Mouse (Mus musculus): Measurements from ENCODE around the gene Abcc6. TPM values are rescaled to one million over a fixed set of nuclear protein-coding genes. Genes with fewer than 3 reads are reported as not detected.
A peak's percentile ranks its signal among the peaks of the same experiment; 100 is the strongest.

Gene Abcc6
- polyA plus RNA-seq, 1 experiment from 2014 or later = 0.23 TPM

GRCm38 (mm10) chr7:46044106-46044505 is 14.0 kb upstream of the Abcc6 start:
- H3K36me3 ChIP-seq = peaks cover 90% of the 10 kb centered on the region

GRCm38 (mm10) chr7:46039873-46040272 is 9.8 kb upstream of the Abcc6 start:
- Histone ChIP-seq H3K4me2 (no peak overlapping the region), H3K36me3 (peaks cover 70% of the 10 kb centered on the region), H3K9me3 (no peaks in the 10 kb centered on the region), H3K4me3 (no peak overlapping the region), H3K27ac (no peak overlapping the region), H3K27me3 (no peaks in the 10 kb centered on the region), H3K9ac (no peak overlapping the region), H3K4me1 (replicated peaks) (peaks cover 12% of the 10 kb centered on the region)
- 72% methylated on average over 2 of the region's 2 CpGs for WGBS
- ATAC-seq (ENCODE audit: low FRiP score) = no peak

More at GRCm38 (mm10) chr7:46044106-46044505, 14.0 kb upstream of the Abcc6 start:
- Histone ChIP-seq H3K4me2 (no peak overlapping the region), H3K27me3 (no peaks in the 10 kb centered on the region), H3K27ac (no peak overlapping the region), H3K9me3 (no peaks in the 10 kb centered on the region), H3K9ac (no peak overlapping the region), H3K4me3 (no peak overlapping the region), H3K4me1 (replicated peaks) (no peaks in the 10 kb centered on the region)
- ATAC-seq (ENCODE audit: low FRiP score) = no peak
- WGBS = 91% methylated on average over 10 of the region's 10 CpGs

GRCm38 (mm10) chr7:46037433-46037832 is 7.3 kb upstream of the Abcc6 start:
- Histone ChIP-seq H3K27ac (no peak overlapping the region), H3K4me3 (no peak overlapping the region), H3K9me3 (no peaks in the 10 kb centered on the region), H3K27me3 (no peaks in the 10 kb centered on the region), H3K36me3 (peaks cover 46% of the 10 kb centered on the region), H3K4me2 (no peak overlapping the region), H3K4me1 (replicated peaks) (peaks cover 22% of the 10 kb centered on the region), H3K9ac (no peak overlapping the region)
- 93% methylated on average over 6 of the region's 6 CpGs for WGBS
- ATAC-seq (ENCODE audit: low FRiP score) = no peak

- Histone ChIP-seq H3K9me3 (no peaks in the 10 kb centered on the region), H3K9ac (peak overlapping the region; percentile 90; the same call in 1 of the 2 replicates), H3K27ac (no peak overlapping the region), H3K27me3 (peaks cover 8% of the 10 kb centered on the region; the same call in 1 of the 2 replicates), H3K36me3 (peaks cover 26% of the 10 kb centered on the region), H3K4me2 (no peak overlapping the region), H3K4me1 (replicated peaks) (peaks cover 22% of the 10 kb centered on the region), H3K4me3 (no peak overlapping the region)
- 80% methylated on average over 2 of the region's 2 CpGs for WGBS
- ATAC-seq (ENCODE audit: low FRiP score) = no peak
These were observed 5.4 kb upstream of the Abcc6 start for GRCm38 (mm10) chr7:46035468-46035867.

GRCm38 (mm10) chr7:46034991-46035390 is 4.9 kb upstream of the Abcc6 start:
- H3K9ac ChIP-seq = peak overlapping the region; percentile 90
- H3K4me2 ChIP-seq = peak overlapping the region; percentile 91
- H3K27ac ChIP-seq = no peak overlapping the region
- H3K4me1 ChIP-seq (replicated peaks) = peaks cover 22% of the 10 kb centered on the region
- ATAC-seq (ENCODE audit: low FRiP score) = no peak
- H3K9me3 ChIP-seq = no peaks in the 10 kb centered on the region
- H3K27me3 ChIP-seq = peaks cover 13% of the 10 kb centered on the region; the same call in 1 of the 2 replicates
- H3K4me3 ChIP-seq = peak overlapping the region; percentile 89
- H3K36me3 ChIP-seq = peaks cover 21% of the 10 kb centered on the region
- WGBS = 80% methylated on average over 2 of the region's 2 CpGs

- ATAC-seq (ENCODE audit: low FRiP score) = no peak; the same call in 1 of the 2 replicates
- under 1% methylated on average over 35 of the region's 35 CpGs for WGBS
- Histone ChIP-seq H3K27ac (peak overlapping the region; percentile 70; the same call in 1 of the 2 replicates), H3K36me3 (peaks cover 13% of the 10 kb centered on the region), H3K9me3 (no peaks in the 10 kb centered on the region), H3K4me1 (replicated peaks) (peaks cover 20% of the 10 kb centered on the region), H3K27me3 (peaks cover 16% of the 10 kb centered on the region; the same call in 1 of the 2 replicates), H3K9ac (peak overlapping the region; percentile 90), H3K4me2 (peak overlapping the region; percentile 91), H3K4me3 (peak overlapping the region; percentile 89)
These were observed 3.8 kb upstream of the Abcc6 start for GRCm38 (mm10) chr7:46033870-46034337.

- Histone ChIP-seq H3K4me1 (replicated peaks) (peaks cover 19% of the 10 kb centered on the region), H3K27ac (peak within 1 kb of the TSS; percentile 70; the same call in 1 of the 2 replicates), H3K9ac (peak within 1 kb of the TSS; percentile 90), H3K4me2 (peak within 1 kb of the TSS; percentile 91), H3K4me3 (peak within 1 kb of the TSS; percentile 89), H3K36me3 (peaks cover 7% of the 10 kb centered on the region), H3K9me3 (no peaks in the 10 kb centered on the region), H3K27me3 (peaks cover 16% of the 10 kb centered on the region; the same call in 1 of the 2 replicates)
- ATAC-seq (ENCODE audit: low FRiP score) = peak; percentile 95
- WGBS = 6% methylated on average over 42 of the region's 44 CpGs
These were observed 3.2 kb upstream of the Abcc6 start, which contains the start of gene Nomo1 for GRCm38 (mm10) chr7:46033109-46033869. Nomo1 (plus strand) TSS chr7:46033698.

- no peak overlapping the region for H3K4me3 ChIP-seq
- WGBS = 77% methylated on average over 2 of the region's 2 CpGs
- no peak overlapping the region for H3K9ac ChIP-seq
- no peaks in the 10 kb centered on the region for H3K9me3 ChIP-seq
- no peaks in the 10 kb centered on the region for H3K36me3 ChIP-seq
- H3K27ac ChIP-seq = no peak overlapping the region
- H3K27me3 ChIP-seq = peaks cover 16% of the 10 kb centered on the region; the same call in 1 of the 2 replicates
- ATAC-seq (ENCODE audit: low FRiP score) = no peak
- H3K4me1 ChIP-seq (replicated peaks) = peaks cover 19% of the 10 kb centered on the region
- H3K4me2 ChIP-seq = no peak overlapping the region
These were observed 973 bp upstream of the Abcc6 start for GRCm38 (mm10) chr7:46031075-46031474.

GRCm38 (mm10) chr7:46029299-46030144 is 580 bp downstream of the Abcc6 start:
- H3K36me3 ChIP-seq = no peaks in the 10 kb centered on the region
- H3K4me3 ChIP-seq = no peak overlapping the region
- no peak overlapping the region for H3K27ac ChIP-seq
- peaks cover 6% of the 10 kb centered on the region for H3K4me1 ChIP-seq (replicated peaks)
- no peak overlapping the region for H3K9ac ChIP-seq
- ATAC-seq (ENCODE audit: low FRiP score) = no peak
- peaks cover 16% of the 10 kb centered on the region; the same call in 1 of the 2 replicates for H3K27me3 ChIP-seq
- H3K4me2 ChIP-seq = no peak overlapping the region
- 72% methylated on average over 9 of the region's 9 CpGs for WGBS
- no peaks in the 10 kb centered on the region for H3K9me3 ChIP-seq

- Histone ChIP-seq H3K4me2 (no peak overlapping the region), H3K9me3 (no peaks in the 10 kb centered on the region), H3K9ac (no peak overlapping the region), H3K27ac (no peak overlapping the region), H3K4me3 (no peak overlapping the region), H3K4me1 (replicated peaks) (no peaks in the 10 kb centered on the region), H3K27me3 (peaks cover 16% of the 10 kb centered on the region; the same call in 1 of the 2 replicates), H3K36me3 (no peaks in the 10 kb centered on the region)
- ATAC-seq (ENCODE audit: low FRiP score) = no peak
- WGBS = 92% methylated on average over 10 of the region's 10 CpGs
These were observed 1.4 kb downstream of the Abcc6 start for GRCm38 (mm10) chr7:46028681-46029080.

- Histone ChIP-seq H3K9me3 (no peaks in the 10 kb centered on the region), H3K36me3 (no peaks in the 10 kb centered on the region), H3K27ac (no peak overlapping the region), H3K27me3 (peaks cover 7% of the 10 kb centered on the region; the same call in 1 of the 2 replicates), H3K4me1 (replicated peaks) (no peaks in the 10 kb centered on the region), H3K4me2 (no peak overlapping the region), H3K9ac (no peak overlapping the region), H3K4me3 (no peak overlapping the region)
- WGBS = 83% methylated on average over 9 of the region's 9 CpGs
- ATAC-seq (ENCODE audit: low FRiP score) = no peak
These were observed 4.7 kb downstream of the Abcc6 start for GRCm38 (mm10) chr7:46025436-46025835.

GRCm38 (mm10) chr7:46021951-46022350 is 8.2 kb downstream of the Abcc6 start:
- H3K36me3 ChIP-seq = no peaks in the 10 kb centered on the region
- H3K27me3 ChIP-seq = no peaks in the 10 kb centered on the region
- WGBS = 33% methylated on average over 4 of the region's 4 CpGs
- H3K27ac ChIP-seq = no peak overlapping the region
- H3K9ac ChIP-seq = no peak overlapping the region
- H3K4me3 ChIP-seq = no peak overlapping the region
- H3K4me1 ChIP-seq (replicated peaks) = 0 out of 2 replicates have a peak, but pooled peaks cover 6% of the 10 kb centered on the region
- H3K9me3 ChIP-seq = no peaks in the 10 kb centered on the region
- no peak for ATAC-seq (ENCODE audit: low FRiP score)
- H3K4me2 ChIP-seq = no peak overlapping the region

All from hindbrain, embryonic 13.5 days (tissue).